Mouse (Mus musculus): ENCODE measurements at regions not wholly inside any gene's neighbourhood (a gene's known extent, or its start where the extent isn't known, plus 50 kb on each side); places are given as distances from the start of the nearest gene placed in this dataset.

- TF ChIP-seq POLR2A (IDR thresholded peaks at IDR 0.05; ENCODE audit: insufficient read depth, low read length) (no peak), EP300 (IDR thresholded peaks at IDR 0.05; ENCODE audit: insufficient read depth, low read depth, low read length) (no peak), CTCF (IDR thresholded peaks at IDR 0.05; ENCODE audit: low read depth, low read length) (no peak)
- H3K36me3 ChIP-seq (ENCODE audit: control insufficient read depth, insufficient read depth, low read length, poor library complexity, severe bottlenecking) = no peaks in the 10 kb centered on the region
- no peak overlapping the region for H3K4me3 ChIP-seq (ENCODE audit: low read depth, low read length)
- no peak overlapping the region for H3K9ac ChIP-seq (ENCODE audit: low read depth, poor library complexity, severe bottlenecking)
- H3K4me1 ChIP-seq (ENCODE audit: control insufficient read depth, insufficient read depth, low read length) = no peaks in the 10 kb centered on the region
- no peaks in the 10 kb centered on the region for H3K9me3 ChIP-seq (replicated peaks; ENCODE audit: control insufficient read depth, insufficient read depth, low read length, poor library complexity, severe bottlenecking)
- no peak overlapping the region for H3K27ac ChIP-seq (ENCODE audit: insufficient read depth, low read length)
- no peaks in the 10 kb centered on the region for H3K27me3 ChIP-seq (ENCODE audit: control insufficient read depth, insufficient read depth, low read length, poor library complexity, severe bottlenecking)
These were observed 1202.3 kb downstream of the Cdh8 start for GRCm38 (mm10) chr8:98214019-98214418.
